Mouse (Mus musculus): Measurements from ENCODE around the gene Ffar2. TPM values are rescaled to one million over a fixed set of nuclear protein-coding genes. Genes with fewer than 3 reads are reported as not detected.

Ffar2 gene
- polyA plus RNA-seq, 1 experiment, result 0.09 TPM

DNA sequence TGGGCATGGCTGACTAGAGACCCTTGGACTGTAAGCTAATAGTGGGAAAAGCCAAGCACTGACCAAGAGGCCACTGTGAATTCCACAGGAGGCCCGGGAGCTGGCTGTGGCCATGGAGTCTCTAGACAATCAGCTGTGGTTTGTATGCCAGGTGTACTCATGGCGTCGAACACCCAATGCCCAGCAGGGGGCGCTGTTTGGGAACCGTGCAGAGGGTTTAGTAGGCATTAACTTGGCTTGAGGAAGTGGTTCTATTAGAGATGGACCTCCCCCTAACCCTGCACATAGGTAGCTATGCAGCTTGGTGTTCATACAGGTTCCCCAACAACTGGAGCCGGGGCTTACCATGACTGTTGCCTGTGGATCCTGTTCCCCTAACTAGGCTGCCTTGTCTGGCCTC is 17.7 kb downstream of the Ffar2 start:
- Histone ChIP-seq H3K4me3 (ENCODE audit: control insufficient read depth, low read depth, low read length) (no peak overlapping the region), H3K27me3 (ENCODE audit: control insufficient read depth, insufficient read depth, low read length) (no peaks in the 10 kb centered on the region), H3K27ac (ENCODE audit: control insufficient read depth, insufficient read depth, low read depth, low read length) (no peak overlapping the region), H3K4me1 (ENCODE audit: control insufficient read depth, insufficient read depth, low read length) (no peaks in the 10 kb centered on the region; the same call in none of the 2 replicates), H3K36me3 (ENCODE audit: control insufficient read depth, insufficient read depth, low read length) (no peaks in the 10 kb centered on the region)
- TF ChIP-seq POLR2A (IDR thresholded peaks at IDR 0.05; ENCODE audit: control insufficient read depth, low read depth, low read length) (no peak), CTCF (IDR thresholded peaks at IDR 0.05; ENCODE audit: control insufficient read depth, insufficient read depth, insufficient replicate concordance, low read depth, low read length) (peak; percentile 86; the same call in 1 of the 2 replicates)

DNA sequence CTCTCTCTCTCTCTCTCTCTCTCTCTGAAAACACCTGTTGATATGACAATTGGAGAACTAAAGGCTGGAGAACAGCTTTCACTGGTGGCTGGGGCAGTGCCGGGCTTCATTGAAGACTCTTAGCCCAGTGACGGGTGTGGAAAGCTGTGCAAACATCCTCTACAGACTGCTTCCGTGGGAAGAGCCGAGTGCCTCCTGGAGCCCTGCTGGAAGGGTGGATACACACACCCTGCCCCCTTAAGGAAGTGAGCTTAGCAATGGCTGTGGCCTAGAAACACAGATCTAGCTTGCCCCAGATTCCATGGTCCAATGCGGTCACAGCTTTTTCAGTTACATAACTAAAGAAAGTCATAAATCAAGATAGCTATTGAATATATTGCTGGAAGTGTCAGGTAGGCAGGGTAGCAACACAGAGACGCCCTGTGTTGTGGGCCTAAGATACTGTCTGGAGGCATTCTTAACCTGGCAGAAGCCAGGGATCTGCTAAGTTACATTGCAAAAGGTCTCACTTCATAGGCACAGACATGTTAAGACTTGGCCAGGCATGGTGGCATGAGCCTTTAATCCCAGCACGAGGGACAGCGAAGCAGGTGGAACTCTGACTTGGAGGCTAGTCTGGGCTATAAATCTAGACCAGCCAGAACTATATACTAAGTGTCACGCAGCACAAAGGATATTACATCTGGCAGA is 19.4 kb downstream of the Ffar2 start:
- H3K4me3 ChIP-seq (ENCODE audit: control insufficient read depth, low read depth, low read length), result no peak overlapping the region
- H3K4me1 ChIP-seq (ENCODE audit: control insufficient read depth, insufficient read depth, low read length), result no peaks in the 10 kb centered on the region; the same call in 1 of the 2 replicates
- TF ChIP-seq CTCF (IDR thresholded peaks at IDR 0.05; ENCODE audit: control insufficient read depth, insufficient read depth, insufficient replicate concordance, low read depth, low read length), result no peak
- TF ChIP-seq POLR2A (IDR thresholded peaks at IDR 0.05; ENCODE audit: control insufficient read depth, low read depth, low read length), result no peak
- no peaks in the 10 kb centered on the region for H3K36me3 ChIP-seq (ENCODE audit: control insufficient read depth, insufficient read depth, low read length)
- H3K27me3 ChIP-seq (ENCODE audit: control insufficient read depth, insufficient read depth, low read length), result no peaks in the 10 kb centered on the region
- no peak overlapping the region for H3K27ac ChIP-seq (ENCODE audit: control insufficient read depth, insufficient read depth, low read depth, low read length)

DNA sequence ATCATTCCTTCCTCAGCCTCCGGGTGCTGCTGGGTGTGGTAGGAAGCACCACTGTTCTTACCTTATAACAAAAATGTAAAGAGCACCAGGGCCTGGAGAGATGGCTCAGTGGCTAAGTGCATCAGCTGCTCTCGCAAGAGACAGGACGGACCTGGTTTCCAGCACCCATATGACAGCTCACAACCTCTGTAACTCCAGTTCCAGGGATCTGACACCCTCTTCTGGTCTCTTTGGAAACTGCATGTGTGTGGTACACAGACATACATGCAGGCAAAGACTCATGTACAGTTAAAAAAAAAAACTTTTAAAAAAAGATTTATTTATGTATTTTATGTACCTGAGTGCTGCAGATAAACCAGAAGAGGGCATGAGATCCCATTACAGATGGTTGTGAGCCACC is 20.3 kb downstream of the Ffar2 start:
- no peaks in the 10 kb centered on the region; the same call in 1 of the 2 replicates for H3K4me1 ChIP-seq (ENCODE audit: control insufficient read depth, insufficient read depth, low read length)
- no peak overlapping the region for H3K27ac ChIP-seq (ENCODE audit: control insufficient read depth, insufficient read depth, low read depth, low read length)
- no peaks in the 10 kb centered on the region for H3K36me3 ChIP-seq (ENCODE audit: control insufficient read depth, insufficient read depth, low read length)
- no peak for TF ChIP-seq CTCF (IDR thresholded peaks at IDR 0.05; ENCODE audit: control insufficient read depth, insufficient read depth, insufficient replicate concordance, low read depth, low read length)
- no peak for TF ChIP-seq POLR2A (IDR thresholded peaks at IDR 0.05; ENCODE audit: control insufficient read depth, low read depth, low read length)
- no peaks in the 10 kb centered on the region for H3K27me3 ChIP-seq (ENCODE audit: control insufficient read depth, insufficient read depth, low read length)
- no peak overlapping the region for H3K4me3 ChIP-seq (ENCODE audit: control insufficient read depth, low read depth, low read length)

DNA sequence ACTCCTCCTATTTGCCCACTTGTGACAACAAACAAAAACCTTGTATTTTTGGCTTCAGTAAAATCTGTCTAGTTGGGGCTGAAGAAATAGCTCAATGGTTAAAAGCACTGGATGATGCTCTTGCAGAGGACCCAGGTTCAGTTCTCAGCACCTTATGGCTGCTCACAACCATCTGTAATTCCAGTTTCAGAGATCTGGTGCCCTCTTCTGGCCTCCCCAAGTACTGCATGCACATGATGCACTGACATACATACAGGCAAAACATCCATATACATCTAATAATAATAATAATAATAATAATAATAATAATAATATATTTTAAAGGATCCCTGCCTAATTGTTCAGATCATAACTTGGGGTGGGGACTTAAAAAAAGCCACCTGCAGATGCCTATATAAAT is 22.9 kb downstream of the Ffar2 start:
- no peaks in the 10 kb centered on the region for H3K27me3 ChIP-seq (ENCODE audit: control insufficient read depth, insufficient read depth, low read length)
- H3K27ac ChIP-seq (ENCODE audit: control insufficient read depth, insufficient read depth, low read depth, low read length), result no peak overlapping the region
- no peaks in the 10 kb centered on the region for H3K4me1 ChIP-seq (ENCODE audit: control insufficient read depth, insufficient read depth, low read length)
- H3K4me3 ChIP-seq (ENCODE audit: control insufficient read depth, low read depth, low read length), result no peak overlapping the region
- TF ChIP-seq POLR2A (IDR thresholded peaks at IDR 0.05; ENCODE audit: control insufficient read depth, low read depth, low read length), result no peak
- TF ChIP-seq CTCF (IDR thresholded peaks at IDR 0.05; ENCODE audit: control insufficient read depth, insufficient read depth, insufficient replicate concordance, low read depth, low read length), result peak; percentile 35; the same call in 1 of the 2 replicates
- H3K36me3 ChIP-seq (ENCODE audit: control insufficient read depth, insufficient read depth, low read length), result no peaks in the 10 kb centered on the region

DNA sequence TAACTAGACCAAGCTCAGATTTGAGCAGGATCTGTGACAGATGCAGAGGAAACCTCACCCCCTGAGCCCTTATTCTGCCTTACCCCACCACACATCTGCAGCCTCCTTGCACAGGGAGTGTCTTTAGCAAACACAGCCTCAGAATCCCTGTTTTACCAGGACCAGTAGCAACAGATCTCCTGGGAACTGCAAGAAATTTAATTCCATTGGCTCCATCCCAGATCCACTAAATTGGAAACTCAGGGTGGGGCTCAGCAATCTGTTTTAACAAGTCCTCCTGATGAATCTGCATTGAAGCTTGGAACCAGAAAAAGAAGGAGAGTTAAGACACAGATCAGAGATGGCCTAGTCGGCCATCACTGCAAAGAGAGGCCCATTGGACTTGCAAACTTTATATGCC is 26.8 kb downstream of the Ffar2 start:
- no peaks in the 10 kb centered on the region for H3K27me3 ChIP-seq (ENCODE audit: control insufficient read depth, insufficient read depth, low read length)
- H3K27ac ChIP-seq (ENCODE audit: control insufficient read depth, insufficient read depth, low read depth, low read length), result no peak overlapping the region
- no peak overlapping the region for H3K4me3 ChIP-seq (ENCODE audit: control insufficient read depth, low read depth, low read length)
- TF ChIP-seq CTCF (IDR thresholded peaks at IDR 0.05; ENCODE audit: control insufficient read depth, insufficient read depth, insufficient replicate concordance, low read depth, low read length) (no peak), POLR2A (IDR thresholded peaks at IDR 0.05; ENCODE audit: control insufficient read depth, low read depth, low read length) (no peak)
- H3K36me3 ChIP-seq (ENCODE audit: control insufficient read depth, insufficient read depth, low read length), result no peaks in the 10 kb centered on the region
- H3K4me1 ChIP-seq (ENCODE audit: control insufficient read depth, insufficient read depth, low read length), result peaks cover 2% of the 10 kb centered on the region

DNA sequence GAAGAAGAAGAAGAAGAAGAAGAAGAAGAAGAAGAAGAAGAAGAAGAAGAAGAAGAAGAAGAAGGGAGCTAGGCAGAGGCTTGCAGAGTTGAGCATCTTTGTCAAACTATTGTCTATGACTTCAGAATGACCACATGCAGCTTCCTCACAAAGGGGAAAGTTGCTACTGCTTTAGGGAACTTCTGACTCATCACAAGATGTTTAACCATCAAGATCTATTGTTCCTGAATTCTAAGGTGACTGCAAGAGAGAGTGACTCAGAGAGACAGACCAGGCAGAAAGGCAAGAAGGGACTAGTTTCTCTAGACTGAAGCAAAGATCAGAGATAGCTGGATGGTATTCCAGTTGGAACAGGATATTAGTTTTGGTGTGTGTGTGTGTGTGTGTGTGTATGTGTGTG is 28.7 kb downstream of the Ffar2 start:
- Histone ChIP-seq H3K36me3 (ENCODE audit: control insufficient read depth, insufficient read depth, low read length) (no peaks in the 10 kb centered on the region), H3K27ac (ENCODE audit: control insufficient read depth, insufficient read depth, low read depth, low read length) (no peak overlapping the region), H3K4me3 (ENCODE audit: control insufficient read depth, low read depth, low read length) (no peak overlapping the region), H3K4me1 (ENCODE audit: control insufficient read depth, insufficient read depth, low read length) (peaks cover 12% of the 10 kb centered on the region), H3K27me3 (ENCODE audit: control insufficient read depth, insufficient read depth, low read length) (no peaks in the 10 kb centered on the region)
- no peak for TF ChIP-seq CTCF (IDR thresholded peaks at IDR 0.05; ENCODE audit: control insufficient read depth, insufficient read depth, insufficient replicate concordance, low read depth, low read length)
- TF ChIP-seq POLR2A (IDR thresholded peaks at IDR 0.05; ENCODE audit: control insufficient read depth, low read depth, low read length), result no peak

DNA sequence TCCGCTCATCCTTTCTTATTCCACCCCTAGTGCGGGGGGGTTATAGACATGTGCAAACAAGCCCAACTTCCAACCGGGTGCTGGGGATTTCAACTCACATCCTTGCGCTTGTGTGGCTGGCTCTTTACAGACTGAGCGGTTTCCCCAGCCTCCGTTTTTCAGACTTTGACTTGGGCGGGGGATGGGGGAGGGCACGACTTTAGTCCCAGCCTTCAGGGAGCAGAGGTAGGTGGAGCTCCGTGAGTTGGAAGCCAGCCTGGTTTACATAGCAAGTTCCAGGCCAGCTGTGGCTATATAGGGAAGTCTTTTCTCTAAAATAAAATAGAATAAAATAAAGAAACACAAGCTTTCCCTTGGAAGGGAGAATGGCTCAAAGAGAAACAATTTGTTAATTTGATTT is 31.7 kb downstream of the Ffar2 start:
- peaks cover 12% of the 10 kb centered on the region for H3K4me1 ChIP-seq (ENCODE audit: control insufficient read depth, insufficient read depth, low read length)
- H3K27ac ChIP-seq (ENCODE audit: control insufficient read depth, insufficient read depth, low read depth, low read length), result no peak overlapping the region
- TF ChIP-seq CTCF (IDR thresholded peaks at IDR 0.05; ENCODE audit: control insufficient read depth, insufficient read depth, insufficient replicate concordance, low read depth, low read length) (no peak), POLR2A (IDR thresholded peaks at IDR 0.05; ENCODE audit: control insufficient read depth, low read depth, low read length) (no peak)
- no peaks in the 10 kb centered on the region for H3K36me3 ChIP-seq (ENCODE audit: control insufficient read depth, insufficient read depth, low read length)
- no peak overlapping the region for H3K4me3 ChIP-seq (ENCODE audit: control insufficient read depth, low read depth, low read length)
- no peaks in the 10 kb centered on the region for H3K27me3 ChIP-seq (ENCODE audit: control insufficient read depth, insufficient read depth, low read length)

All from testis, adult 2 months (tissue).